Comparison of ENCODE assay signal across 21 mouse cellular contexts in genomic region chr2:41472741-41473140, GRCm38 (mm10).
A peak's percentile ranks its signal among the peaks of the same experiment; 100 is the strongest.
DNase-seq lines count a peak whose midpoint lies in the region; ATAC-seq and TF ChIP-seq lines count a peak whose summit lies in the region.
"Had no signal": no experiment of that assay in that cellular context is flagged by ENCODE, and none has a peak within 500 bp of the region (broad histone marks: within the 10 kb centered on the region; RNA-seq: fewer than 3 reads in every experiment).

No protein-coding gene starts in this region.

- H3K9ac ChIP-seq in midbrain, postnatal 0 days (replicated peaks; ENCODE audit: low read length, poor library complexity, severe bottlenecking): no peak overlapping the region
- no peak overlapping the region for H3K9ac ChIP-seq in forebrain, embryonic 16.5 days (replicated peaks; ENCODE audit: low read depth, low read length)
- H3K9ac ChIP-seq: embryonic facial prominence, embryonic 12.5 days; hindbrain, embryonic 13.5 days; intestine, embryonic 15.5 days; limb, embryonic 13.5 days; liver, embryonic 13.5 days; midbrain, embryonic 15.5 days; neural tube, embryonic 15.5 days; stomach, embryonic 15.5 days had no signal

- H3K9me3 ChIP-seq in midbrain, postnatal 0 days (ENCODE audit: low read length): no peaks in the 10 kb centered on the region
- no peaks in the 10 kb centered on the region for H3K9me3 ChIP-seq in midbrain, embryonic 10.5 days (replicated peaks)
- no peaks in the 10 kb centered on the region for H3K9me3 ChIP-seq in forebrain, embryonic 16.5 days (ENCODE audit: control insufficient read depth, low read length)
- H3K9me3 ChIP-seq: embryonic facial prominence, embryonic 12.5 days; heart, embryonic 10.5 days; hindbrain, embryonic 13.5 days; intestine, embryonic 15.5 days; limb, embryonic 13.5 days; liver, embryonic 13.5 days; midbrain, embryonic 15.5 days; neural tube, embryonic 15.5 days; stomach, embryonic 15.5 days had no signal

- TF ChIP-seq CTCF in midbrain, postnatal 0 days (IDR thresholded peaks at IDR 0.05): no peak
- TF ChIP-seq CTCF in gastrocnemius, adult 2 months (IDR thresholded peaks at IDR 0.05): no peak

- DNase-seq in midbrain, postnatal 0 days (ENCODE audit: low spot score): peak; percentile 54
- no peak for DNase-seq in midbrain, embryonic 10.5 days (ENCODE audit: low spot score)
- DNase-seq in cerebellum, adult 11 months: peak; percentile 33
- peak; percentile 76 to 85 for DNase-seq in cerebellum, postnatal 10 days
- DNase-seq in layer of hippocampus, adult 11-12 months (ENCODE audit: low spot score): no peak
- DNase-seq in gastrocnemius, adult 2 months: no peak
- DNase-seq in MN1 (ENCODE audit: low spot score): no peak
- DNase-seq: adrenal gland, postnatal 25 days; kidney, postnatal 4 days; liver, embryonic 13.5 days; right cerebral cortex, postnatal 25 days had no signal

- WGBS in midbrain, postnatal 0 days: 60% methylated on average over 2 of the region's 2 CpGs
- 63% methylated on average over 2 of the region's 2 CpGs for WGBS in midbrain, embryonic 10.5 days
- WGBS in forebrain, embryonic 16.5 days: 17% methylated on average over 2 of the region's 2 CpGs

- intact Hi-C loops in gastrocnemius, adult 2 months (cut with DNase I): no loop called here

- no peak overlapping the region for H3K27ac ChIP-seq in midbrain, postnatal 0 days (ENCODE audit: low read depth, low read length)
- H3K27ac ChIP-seq in midbrain, embryonic 10.5 days (replicated peaks): no peak overlapping the region
- no peak overlapping the region for H3K27ac ChIP-seq in forebrain, embryonic 16.5 days (ENCODE audit: low read length)
- H3K27ac ChIP-seq in gastrocnemius, adult 2 months: no peak overlapping the region
- H3K27ac ChIP-seq: embryonic facial prominence, embryonic 12.5 days; heart, embryonic 10.5 days; hindbrain, embryonic 13.5 days; intestine, embryonic 15.5 days; limb, embryonic 13.5 days; liver, embryonic 13.5 days; midbrain, embryonic 15.5 days; neural tube, embryonic 15.5 days; stomach, embryonic 15.5 days had no signal

- H3K4me2 ChIP-seq in midbrain, postnatal 0 days (ENCODE audit: low read depth, low read length, poor library complexity, severe bottlenecking): no peak overlapping the region
- no peak overlapping the region for H3K4me2 ChIP-seq in forebrain, embryonic 16.5 days (ENCODE audit: low read length)
- H3K4me2 ChIP-seq: embryonic facial prominence, embryonic 12.5 days; hindbrain, embryonic 13.5 days; intestine, embryonic 15.5 days; limb, embryonic 13.5 days; liver, embryonic 13.5 days; midbrain, embryonic 15.5 days; neural tube, embryonic 15.5 days; stomach, embryonic 15.5 days had no signal

- no peak for ATAC-seq in midbrain, postnatal 0 days (ENCODE audit: low FRiP score)
- ATAC-seq in forebrain, embryonic 16.5 days: peak; percentile 61
- ATAC-seq: intestine, embryonic 15.5 days; midbrain, embryonic 15.5 days had no signal

- H3K27me3 ChIP-seq in midbrain, postnatal 0 days (ENCODE audit: insufficient read depth, low read length): no peaks in the 10 kb centered on the region
- no peaks in the 10 kb centered on the region for H3K27me3 ChIP-seq in midbrain, embryonic 10.5 days (ENCODE audit: low read depth, poor library complexity, severe bottlenecking)
- no peaks in the 10 kb centered on the region for H3K27me3 ChIP-seq in forebrain, embryonic 16.5 days (replicated peaks; ENCODE audit: control insufficient read depth, insufficient read depth, low read length)
- H3K27me3 ChIP-seq: embryonic facial prominence, embryonic 12.5 days; hindbrain, embryonic 13.5 days; intestine, embryonic 15.5 days; limb, embryonic 13.5 days; liver, embryonic 13.5 days; midbrain, embryonic 15.5 days; neural tube, embryonic 15.5 days; stomach, embryonic 15.5 days had no signal

- H3K4me1 ChIP-seq in midbrain, postnatal 0 days (ENCODE audit: insufficient read depth, low read length): peaks cover 3% of the 10 kb centered on the region; the same call in 1 of the 2 replicates
- H3K4me1 ChIP-seq in midbrain, embryonic 10.5 days: peaks cover 22% of the 10 kb centered on the region
- peaks cover 14% of the 10 kb centered on the region for H3K4me1 ChIP-seq in forebrain, embryonic 16.5 days (replicated peaks; ENCODE audit: control insufficient read depth, insufficient read depth, low read length)
- H3K4me1 ChIP-seq: embryonic facial prominence, embryonic 12.5 days; heart, embryonic 10.5 days; intestine, embryonic 15.5 days; limb, embryonic 13.5 days; liver, embryonic 13.5 days; stomach, embryonic 15.5 days had no signal

- no peaks in the 10 kb centered on the region for H3K36me3 ChIP-seq in midbrain, postnatal 0 days (ENCODE audit: insufficient read depth, low read length)
- no peaks in the 10 kb centered on the region for H3K36me3 ChIP-seq in midbrain, embryonic 10.5 days
- H3K36me3 ChIP-seq in forebrain, embryonic 16.5 days (ENCODE audit: control insufficient read depth, insufficient read depth): no peaks in the 10 kb centered on the region
- H3K36me3 ChIP-seq: embryonic facial prominence, embryonic 12.5 days; heart, embryonic 10.5 days; hindbrain, embryonic 13.5 days; intestine, embryonic 15.5 days; limb, embryonic 13.5 days; liver, embryonic 13.5 days; midbrain, embryonic 15.5 days; neural tube, embryonic 15.5 days; stomach, embryonic 15.5 days had no signal

- no peak overlapping the region for H3K4me3 ChIP-seq in midbrain, postnatal 0 days (ENCODE audit: low read depth, low read length)
- H3K4me3 ChIP-seq in midbrain, embryonic 10.5 days: no peak overlapping the region
- no peak overlapping the region for H3K4me3 ChIP-seq in forebrain, embryonic 16.5 days (replicated peaks; ENCODE audit: low read length)
- no peak overlapping the region for H3K4me3 ChIP-seq in gastrocnemius, adult 2 months
- H3K4me3 ChIP-seq: embryonic facial prominence, embryonic 12.5 days; erythroblast, embryonic 14.5 days; heart, embryonic 10.5 days; hindbrain, embryonic 13.5 days; intestine, embryonic 15.5 days; limb, embryonic 13.5 days; liver, embryonic 13.5 days; midbrain, embryonic 15.5 days; neural tube, embryonic 15.5 days; stomach, embryonic 15.5 days had no signal

Comparison
In these comparisons a context has a peak if more than half of its experiments do, and no peak if none do; other contexts are left out.
1. DNase-seq: peak in midbrain, postnatal 0 days (single experiment), cerebellum, adult 11 months (single experiment) and cerebellum, postnatal 10 days (2 of 2); none in midbrain, embryonic 10.5 days (single experiment), layer of hippocampus, adult 11-12 months (single experiment), gastrocnemius, adult 2 months (single experiment) and MN1 (single experiment).